Mouse (Mus musculus): ENCODE data around the gene Gm28051.

Gm28051 gene

GRCm38 (mm10) chr12:102684720-102685386 is 72.7 kb downstream of the Gm28051 start:
- no peak for DNase-seq (ENCODE audit: low spot score)

- DNase-seq (ENCODE audit: low spot score): no peak
Measured at GRCm38 (mm10) chr12:102683979-102684378, 73.6 kb downstream of the Gm28051 start.

GRCm38 (mm10) chr12:102683438-102683837 is 74.1 kb downstream of the Gm28051 start:
- no peak for DNase-seq (ENCODE audit: low spot score)

GRCm38 (mm10) chr12:102682722-102683299 is 74.8 kb downstream of the Gm28051 start:
- DNase-seq (ENCODE audit: low spot score): no peak

GRCm38 (mm10) chr12:102682085-102682484 is 75.5 kb downstream of the Gm28051 start:
- peak; percentile 79 for DNase-seq (ENCODE audit: low spot score)

- no peak for DNase-seq (ENCODE audit: low spot score)
Measured at GRCm38 (mm10) chr12:102681590-102681989, 76.0 kb downstream of the Gm28051 start.

- DNase-seq (ENCODE audit: low spot score): peak; percentile 49
Measured at GRCm38 (mm10) chr12:102678820-102679219, 78.7 kb downstream of the Gm28051 start.

GRCm38 (mm10) chr12:102677089-102677488 is 80.5 kb downstream of the Gm28051 start:
- DNase-seq (ENCODE audit: low spot score): no peak

GRCm38 (mm10) chr12:102674556-102674955 is 83.0 kb downstream of the Gm28051 start:
- DNase-seq (ENCODE audit: low spot score): no peak

GRCm38 (mm10) chr12:102674123-102674522 is 83.4 kb downstream of the Gm28051 start:
- DNase-seq (ENCODE audit: low spot score): no peak

- no peak for DNase-seq (ENCODE audit: low spot score)
Measured at GRCm38 (mm10) chr12:102672857-102673839, 84.4 kb downstream of the Gm28051 start.

GRCm38 (mm10) chr12:102672176-102672575 is 85.4 kb downstream of the Gm28051 start:
- no peak for DNase-seq (ENCODE audit: low spot score)

- DNase-seq (ENCODE audit: low spot score): no peak
Measured at GRCm38 (mm10) chr12:102670848-102671247, 86.7 kb downstream of the Gm28051 start.

Measured in testis, postnatal 14 days (tissue).